Mouse (Mus musculus) ES-E14 (cell line): ENCODE results near the gene Sel1l. TPM values are rescaled to one million over a fixed set of nuclear protein-coding genes. Genes with fewer than 3 reads are reported as not detected.

Experiments
- DNase-seq: peaks from one replicate; pipeline ENCODE4 v3.0.0-alpha.2; 2013; ENCODE audit warnings: low read depth, low spot score
- H3K27ac ChIP-seq: 2 replicates; pipeline ENCODE4 v1.5.1; 2012; ENCODE audit warnings: low read depth, mild to moderate bottlenecking, low read length, moderate library complexity, mixed read lengths; ENCODE audit not compliant: poor library complexity, insufficient read depth, severe bottlenecking
- H3K36me3 ChIP-seq: 2 replicates; pipeline ENCODE4 v1.6.1; 2012; ENCODE audit warnings: mild to moderate bottlenecking, low read length, moderate library complexity, mixed read lengths; ENCODE audit not compliant: control insufficient read depth, poor library complexity, insufficient read depth, severe bottlenecking
- H3K4me1 ChIP-seq, 2 experiments: fragments of 150-350 bp in 1 of 2; sonication (generic) in 1 of 2; 2 replicates each; pipeline ENCODE4 v1.6.1; 2012; ENCODE audit warnings: low read length in 2 of 2, mild to moderate bottlenecking in 1 of 2, mixed read lengths in 1 of 2; ENCODE audit not compliant: control insufficient read depth in 2 of 2, insufficient read depth in 2 of 2, poor library complexity in 1 of 2
- H3K4me3 ChIP-seq, 2 experiments: fragments of 150-350 bp in 1 of 2; sonication (generic) in 1 of 2; 2 replicates each; pipeline ENCODE4 v1.5.1; 2012; ENCODE audit warnings: low read length in 2 of 2, low read depth in 1 of 2, mild to moderate bottlenecking in 1 of 2, mixed read lengths in 1 of 2; ENCODE audit not compliant: insufficient read depth in 1 of 2, poor library complexity in 1 of 2, severe bottlenecking in 1 of 2
- H3K9ac ChIP-seq: 2 replicates; pipeline ENCODE4 v1.6.1; 2012; ENCODE audit warnings: low read depth, mild to moderate bottlenecking, low read length, mixed read lengths; ENCODE audit not compliant: poor library complexity, insufficient read depth, severe bottlenecking
- H3K9me3 ChIP-seq: fragments of 150-350 bp; sonication (generic); 2 replicates; pipeline ENCODE4 v1.6.1; 2012; ENCODE audit warnings: low read depth, mild to moderate bottlenecking, low read length; ENCODE audit not compliant: control insufficient read depth, insufficient read depth
- CHD2 ChIP-seq: IDR thresholded peaks from 2 replicates; pipeline ENCODE4 v1.6.1; 2014; ENCODE audit warnings: mild to moderate bottlenecking, low read depth, low read length, inconsistent platforms
- HCFC1 ChIP-seq: IDR thresholded peaks from 2 replicates; pipeline ENCODE4 v1.6.1; 2012; ENCODE audit warnings: low read length, inconsistent platforms, borderline replicate concordance; ENCODE audit not compliant: insufficient read depth
- MAFK ChIP-seq: IDR thresholded peaks from 2 replicates; pipeline ENCODE4 v1.6.1; 2014; ENCODE audit warnings: mild to moderate bottlenecking, low read depth, low read length, inconsistent platforms; ENCODE audit not compliant: insufficient read depth
- ZC3H11A ChIP-seq: IDR thresholded peaks from 2 replicates; pipeline ENCODE4 v1.6.1; 2012; ENCODE audit warnings: low read depth, mild to moderate bottlenecking, inconsistent platforms, low read length, borderline replicate concordance
- ZNF384 ChIP-seq: IDR thresholded peaks from 2 replicates; pipeline ENCODE4 v1.6.1; 2012; ENCODE audit warnings: low read depth, low read length, inconsistent platforms
- in situ Hi-C, 2 experiments: fragments of 600-800 bp; cut with MboI; formaldehyde crosslinking; loops; one replicate each; pipeline ENCODE4 v1.15.1; 2025; ENCODE audit warnings: low sequenced_read_pairs in 2 of 2, inconsistent platforms in 1 of 2; ENCODE audit not compliant: unreplicated experiment in 2 of 2
- total RNA-seq: library from RNA; depleted of rRNA; stranded (reverse); fragments of 300-350 nt; gene quantifications from 2 replicates; pipeline ENCODE4 v1.2.3, GENCODE M21; 2012; rRNA removed

Sel1l gene
- total RNA-seq, 1 experiment: 64.6 TPM

DNA sequence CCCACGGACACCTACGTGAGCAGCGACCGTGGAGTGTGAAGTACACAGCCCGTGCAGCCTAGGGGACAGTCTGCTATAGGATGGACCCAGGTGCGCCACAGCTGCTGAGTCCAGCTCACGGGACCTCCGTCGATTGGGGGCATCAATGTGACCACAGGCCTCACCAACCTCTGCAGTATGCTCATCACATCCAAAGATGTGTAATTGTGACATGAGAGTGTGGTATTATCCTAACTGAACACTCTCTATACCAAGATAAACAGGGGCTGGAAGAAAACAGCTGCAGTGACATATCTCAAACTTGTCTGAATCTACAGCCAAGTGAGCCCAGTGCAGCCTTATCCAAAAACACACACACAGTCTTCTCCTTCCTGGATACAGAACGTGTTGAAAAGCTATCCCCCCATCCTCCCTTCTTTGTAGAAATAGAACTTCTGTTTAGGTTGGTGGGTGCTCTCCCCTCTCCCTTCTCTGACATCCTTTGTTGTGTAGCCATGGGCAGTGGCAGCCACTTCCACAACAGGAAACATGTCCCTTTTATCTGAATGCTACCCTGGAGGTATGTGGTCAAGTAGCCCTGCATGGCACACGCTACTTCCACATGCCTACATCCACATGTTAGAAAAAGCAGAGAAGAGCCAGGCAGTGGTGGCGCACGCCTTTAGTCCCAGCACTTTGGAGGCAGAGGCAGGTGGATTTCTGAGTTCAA lies 90.9 kb downstream of the Sel1l start:
- in situ Hi-C loops: no loop called here
- H3K4me3 ChIP-seq: no peak overlapping the region
- H3K36me3 ChIP-seq: no peaks in the 10 kb centered on the region
- no peak for DNase-seq
- H3K9ac ChIP-seq: no peak overlapping the region
- peaks cover 0 to 2% of the 10 kb centered on the region in 2 experiments; a peak in 1 of 4 replicates for H3K4me1 ChIP-seq
- no peak overlapping the region for H3K27ac ChIP-seq
- H3K9me3 ChIP-seq: no peaks in the 10 kb centered on the region
- no peak for TF ChIP-seq ZNF384
- no peak for TF ChIP-seq ZC3H11A
- no peak for TF ChIP-seq CHD2
- no peak for TF ChIP-seq HCFC1
- no peak for TF ChIP-seq MAFK

DNA sequence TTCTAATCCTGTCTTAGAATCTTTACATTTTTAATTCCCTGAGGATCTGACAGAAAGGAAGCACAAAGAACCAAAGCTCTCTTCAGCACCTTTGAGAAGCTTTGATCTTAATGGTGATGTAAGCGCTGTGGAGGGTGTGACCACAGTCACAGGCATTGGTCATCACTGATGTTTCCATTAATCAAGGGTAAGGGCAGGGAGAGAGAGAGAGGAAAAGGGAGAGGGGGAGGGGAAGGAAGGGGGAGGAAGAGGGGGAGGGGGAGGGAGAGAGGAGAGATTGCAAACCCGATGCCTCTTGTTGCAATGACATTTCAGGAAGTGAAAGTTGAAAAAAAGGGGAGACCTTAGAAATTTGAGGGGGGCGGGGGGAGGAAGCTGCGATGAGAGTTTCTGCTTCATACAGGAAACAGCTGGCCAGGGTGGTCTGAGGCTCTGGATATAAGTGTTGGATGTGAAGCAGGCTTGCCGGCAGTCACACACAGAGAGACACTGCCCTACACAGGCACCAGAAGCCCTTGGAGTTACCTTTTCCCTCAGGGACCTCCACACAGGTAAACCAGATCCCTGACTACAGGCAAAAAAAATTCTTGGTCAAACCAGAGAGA lies 92.3 kb downstream of the Sel1l start:
- Histone ChIP-seq H3K4me1 (peaks cover 0 to 6% of the 10 kb centered on the region in 2 experiments; a peak in 2 of 4 replicates), H3K36me3 (no peaks in the 10 kb centered on the region), H3K4me3 (no peak overlapping the region)

More for the DNA sequence above, 92.3 kb downstream of the Sel1l start:
- TF ChIP-seq ZNF384 (no peak), ZC3H11A (no peak), HCFC1 (no peak), CHD2 (no peak), MAFK (no peak)
- in situ Hi-C loops: no loop called here
- Histone ChIP-seq H3K9me3 (no peaks in the 10 kb centered on the region), H3K27ac (no peak overlapping the region), H3K9ac (no peak overlapping the region)
- DNase-seq: no peak

Other genes starting within 250 kb of the Sel1l start
- gene Ston2, start 60.8 kb downstream of the Sel1l start, total RNA-seq: 11.7 and 18.0 TPM in 2 replicates